Mouse (Mus musculus): ENCODE results near the gene Laptm5.

The Laptm5 gene

GRCm38 (mm10) chr4:130899383-130899781, 13.5 kb upstream of the Laptm5 start:
- peak; percentile 9 for DNase-seq (ENCODE audit: low read depth, low spot score)

- DNase-seq (ENCODE audit: low read depth, low spot score): peak; percentile 86
Measured at GRCm38 (mm10) chr4:130899782-130900427, 13.0 kb upstream of the Laptm5 start.

DNA sequence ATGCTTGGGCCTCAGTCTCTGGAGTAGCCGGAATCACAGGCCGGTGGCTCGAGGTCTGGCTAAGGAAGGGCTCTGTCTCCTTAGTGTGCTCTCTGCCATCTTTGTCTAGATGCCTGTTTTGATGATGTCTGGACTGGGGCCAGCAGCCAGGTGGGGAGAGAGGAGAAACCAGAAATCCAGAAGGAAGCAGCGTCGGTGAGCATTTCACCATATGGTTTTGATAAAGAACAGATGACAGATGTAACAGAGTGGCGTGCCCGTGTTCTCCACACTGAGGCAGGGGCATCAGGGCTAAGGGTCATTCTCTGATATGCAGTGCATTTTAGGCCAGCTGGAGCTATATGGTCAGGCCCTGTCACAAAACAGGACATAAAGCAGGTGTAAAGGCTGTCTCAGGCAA, 12.2 kb upstream of the Laptm5 start:
- no peak for DNase-seq (ENCODE audit: low read depth, low spot score)

GRCm38 (mm10) chr4:130902289-130902781, 10.6 kb upstream of the Laptm5 start:
- DNase-seq (ENCODE audit: low read depth, low spot score): peak; percentile 80

DNA sequence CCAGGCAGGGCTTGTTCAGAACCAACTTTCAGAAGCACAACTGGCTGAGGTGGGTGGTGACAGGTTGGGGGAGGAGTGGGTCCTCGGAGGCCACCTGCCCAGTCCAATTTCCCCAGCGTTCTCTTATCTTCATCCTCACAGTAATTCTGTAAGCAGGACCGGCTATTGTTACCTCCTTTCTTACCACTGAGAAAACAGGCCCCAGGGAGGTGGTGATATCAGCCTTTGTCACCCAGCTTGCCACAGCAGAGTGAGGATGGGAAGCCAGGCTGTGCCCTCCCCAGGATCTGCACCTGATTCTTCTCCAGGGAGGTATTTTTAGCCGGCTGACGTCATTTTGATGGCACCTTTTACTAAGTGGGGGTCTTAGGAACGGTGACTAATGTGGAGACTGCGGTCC, 7.9 kb upstream of the Laptm5 start:
- no peak for DNase-seq (ENCODE audit: low read depth, low spot score)

- DNase-seq (ENCODE audit: low read depth, low spot score): no peak
Measured at GRCm38 (mm10) chr4:130905882-130906281, 7.0 kb upstream of the Laptm5 start.

DNA sequence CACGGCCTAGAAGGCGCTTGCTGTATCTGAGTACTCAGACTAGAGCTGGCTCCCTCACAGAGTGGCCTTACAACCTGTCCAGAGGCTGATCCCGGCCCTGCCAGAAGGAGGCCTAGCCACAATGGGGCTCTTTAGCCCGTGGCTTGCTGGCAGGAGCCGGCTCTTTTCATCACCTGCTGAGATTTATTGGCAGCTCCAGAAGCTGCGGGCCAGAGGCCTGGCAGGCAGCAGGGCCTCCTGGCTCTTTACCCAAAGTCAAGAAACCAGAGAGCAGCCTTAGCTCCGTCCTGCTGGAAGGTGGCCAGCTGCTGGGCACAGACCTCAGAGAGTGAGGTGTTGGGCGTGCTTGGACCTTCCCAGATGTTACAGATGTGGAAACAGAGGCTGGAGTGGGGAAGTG, 6.6 kb upstream of the Laptm5 start:
- DNase-seq (ENCODE audit: low read depth, low spot score): no peak

DNA sequence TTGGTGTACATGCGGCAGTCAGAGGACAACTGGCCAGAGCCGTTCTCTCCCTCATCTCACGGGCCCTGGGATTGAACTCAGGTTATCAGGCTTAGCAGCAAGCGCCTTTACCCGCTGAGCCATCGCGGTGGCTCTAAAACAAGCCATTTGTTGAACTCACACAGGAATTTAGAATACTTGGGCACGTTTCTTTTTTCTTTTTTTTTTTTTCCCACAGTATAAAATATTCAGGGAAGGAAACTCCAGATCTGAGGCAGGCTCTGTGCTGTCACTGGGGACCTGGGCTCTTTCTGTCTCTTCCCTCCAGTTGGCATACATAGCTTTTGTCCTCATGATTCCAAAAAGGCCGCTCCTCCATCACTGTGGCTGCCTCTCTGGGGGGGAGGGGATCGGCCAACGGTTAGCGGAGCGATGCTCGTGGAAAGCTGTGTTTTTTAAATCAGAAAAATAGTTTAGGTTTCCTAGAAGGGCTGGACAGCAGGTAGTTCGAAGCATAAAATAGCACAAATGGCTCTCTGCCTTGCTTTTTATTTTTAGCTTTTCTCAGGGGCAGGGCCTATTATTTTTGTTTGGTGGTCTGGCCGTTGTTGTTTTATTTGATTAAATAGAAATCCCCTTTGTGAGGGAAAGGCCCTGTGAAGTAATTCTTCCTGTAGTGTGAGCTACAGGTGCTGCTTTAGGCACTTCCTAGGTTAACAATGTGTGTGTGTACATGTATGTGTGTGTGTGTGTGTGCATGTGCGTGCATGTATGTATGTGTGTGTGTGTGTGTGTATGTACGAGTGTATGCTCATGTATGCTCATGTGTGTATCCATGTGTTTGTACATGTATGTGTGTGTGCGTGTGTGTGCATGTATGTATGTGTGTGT, 5.5 kb upstream of the Laptm5 start:
- DNase-seq (ENCODE audit: low read depth, low spot score): no peak

DNA sequence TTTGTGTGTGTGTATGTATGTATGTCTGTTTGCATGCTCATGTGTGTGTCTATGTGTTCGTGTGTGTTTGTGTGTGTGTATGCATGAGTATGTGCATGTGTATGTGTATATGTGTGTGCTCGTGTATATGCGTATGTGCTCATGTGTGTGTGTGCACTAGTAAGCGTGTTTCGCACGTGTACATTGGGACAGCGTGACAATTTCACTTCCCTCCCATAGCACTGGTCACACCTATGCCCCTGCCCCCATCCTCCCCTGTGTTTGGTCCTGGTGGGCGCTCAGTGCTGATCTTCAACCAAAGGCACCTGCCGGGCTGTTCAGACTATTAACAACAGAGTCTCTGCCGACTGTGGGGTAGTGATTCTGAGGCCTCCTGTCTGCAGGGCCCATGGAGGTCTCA, 4.8 kb upstream of the Laptm5 start:
- no peak for DNase-seq (ENCODE audit: low read depth, low spot score)

GRCm38 (mm10) chr4:130909167-130909874, 3.6 kb upstream of the Laptm5 start:
- peak; percentile 67 for DNase-seq (ENCODE audit: low read depth, low spot score)

DNA sequence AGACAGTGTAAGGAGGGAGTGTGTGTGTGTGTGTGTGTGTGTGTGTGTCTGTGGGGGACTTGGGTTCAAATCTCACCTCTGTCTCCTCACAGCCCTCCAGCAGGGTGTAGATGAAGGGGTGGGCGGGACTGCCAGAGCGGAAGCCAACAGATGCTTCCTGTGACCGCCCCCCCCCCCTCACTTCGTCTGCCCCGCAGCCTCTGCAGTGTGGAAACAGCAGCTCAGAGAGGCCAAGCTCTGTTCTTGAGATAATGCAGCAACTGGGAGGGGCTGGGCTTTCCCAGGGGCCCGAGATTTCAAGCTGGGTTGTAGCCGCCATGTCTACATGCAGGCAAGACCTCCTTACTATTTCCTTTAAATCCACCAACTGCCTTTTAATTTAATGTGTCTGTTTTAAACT, 2.3 kb upstream of the Laptm5 start:
- DNase-seq (ENCODE audit: low read depth, low spot score): peak; percentile 90

DNA sequence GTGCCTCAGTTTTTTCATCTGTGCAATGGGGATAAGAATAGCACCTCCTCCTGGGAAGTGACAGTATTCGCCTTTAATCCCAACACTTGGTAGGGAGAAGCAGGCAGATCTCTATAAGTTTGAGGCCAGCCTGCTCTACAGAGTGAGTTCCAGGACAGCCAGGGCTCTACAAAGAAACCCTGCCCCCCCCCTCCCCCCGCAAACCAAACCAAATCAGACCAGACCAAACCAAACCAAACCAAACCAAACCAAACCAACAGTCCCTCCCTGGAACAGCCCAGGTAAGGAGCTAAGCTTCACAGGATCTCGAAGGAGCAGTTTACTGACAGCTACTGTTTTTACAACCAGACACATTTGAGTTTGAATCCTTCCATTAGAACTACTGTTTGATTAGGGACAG, 299 bp upstream of the Laptm5 start:
- no peak for DNase-seq (ENCODE audit: low read depth, low spot score)

GRCm38 (mm10) chr4:130913511-130913910, 586 bp downstream of the Laptm5 start:
- no peak for DNase-seq (ENCODE audit: low read depth, low spot score)

- peak; percentile 95 for DNase-seq (ENCODE audit: low read depth, low spot score)
Measured at GRCm38 (mm10) chr4:130914011-130914410, 1.1 kb downstream of the Laptm5 start.

DNA sequence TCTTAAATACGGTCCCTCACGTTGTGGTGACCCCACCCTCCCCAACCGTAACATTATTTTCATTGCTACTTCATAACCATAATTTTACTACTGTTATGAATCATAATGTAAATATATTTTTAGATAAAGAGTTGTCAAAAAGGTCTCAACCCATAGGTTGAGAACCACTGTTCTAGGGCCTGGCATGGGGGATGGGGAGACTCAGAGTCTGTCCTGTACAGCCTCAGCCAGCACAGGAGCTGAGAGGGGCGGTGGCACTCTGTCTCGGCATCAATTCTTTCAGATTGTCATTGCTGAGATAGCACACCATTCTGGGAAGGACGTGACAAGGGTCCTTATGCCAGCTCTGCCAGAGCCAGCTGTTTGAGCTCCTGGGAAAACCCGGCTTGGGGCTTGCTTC, 1.6 kb downstream of the Laptm5 start:
- DNase-seq (ENCODE audit: low read depth, low spot score): no peak

DNA sequence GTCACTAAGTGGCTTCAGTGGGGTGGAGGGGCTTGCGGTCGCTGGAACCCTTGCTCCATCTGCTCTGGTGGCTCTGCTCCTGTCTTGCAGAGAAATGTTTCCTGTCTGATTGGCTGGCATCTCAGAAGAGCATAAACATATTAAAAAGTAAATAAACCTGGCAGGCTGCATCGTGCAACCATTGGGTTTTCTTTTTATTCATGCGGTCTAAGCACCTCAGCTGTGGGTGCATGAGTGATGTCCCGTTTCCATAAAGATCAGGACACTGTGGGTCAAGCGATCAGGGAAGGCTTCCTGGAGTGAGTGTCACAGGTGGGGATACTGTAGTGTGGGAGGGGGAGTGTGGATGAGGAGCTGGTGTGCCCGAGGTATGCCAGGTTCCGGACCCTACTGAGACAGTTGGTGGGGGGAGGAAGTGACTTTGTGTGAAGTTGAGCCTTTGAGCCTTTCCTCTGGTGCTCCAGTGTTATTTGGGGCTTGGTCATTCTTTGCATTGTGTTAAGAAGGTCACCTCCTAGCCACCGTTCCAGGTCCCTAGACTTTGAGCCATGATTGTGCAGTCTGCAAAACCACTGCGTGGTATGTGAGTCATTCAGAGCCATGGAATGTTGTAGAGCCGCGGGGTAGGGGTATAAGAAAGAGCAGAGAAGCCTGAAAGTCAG, 2.2 kb downstream of the Laptm5 start:
- DNase-seq (ENCODE audit: low read depth, low spot score): no peak

GRCm38 (mm10) chr4:130915668-130916035, 2.7 kb downstream of the Laptm5 start:
- DNase-seq (ENCODE audit: low read depth, low spot score): no peak

DNA sequence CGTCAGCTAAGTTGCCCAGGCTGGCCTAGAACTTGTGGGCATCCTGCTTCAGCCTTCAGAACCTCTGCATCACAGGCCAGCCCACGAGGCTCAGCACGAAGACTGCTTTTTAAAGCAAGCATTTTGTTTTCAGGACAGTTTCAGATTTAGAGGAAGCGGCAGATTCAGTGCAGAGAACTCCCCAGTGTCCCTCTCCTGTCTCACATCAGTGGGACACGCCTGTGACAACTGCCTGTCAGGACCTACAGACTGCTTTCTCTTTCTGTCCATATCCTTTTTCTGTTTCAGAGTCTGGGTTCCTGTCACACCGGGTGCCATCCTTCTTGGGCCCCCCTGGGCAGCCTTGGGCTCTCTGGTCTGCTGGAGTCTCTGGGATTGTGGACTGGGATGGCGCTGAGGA, 3.7 kb downstream of the Laptm5 start:
- DNase-seq (ENCODE audit: low read depth, low spot score): peak; percentile 46

- no peak for DNase-seq (ENCODE audit: low read depth, low spot score)
Measured at GRCm38 (mm10) chr4:130917564-130917963, 4.6 kb downstream of the Laptm5 start.

GRCm38 (mm10) chr4:130918805-130919749, 6.2 kb downstream of the Laptm5 start:
- DNase-seq (ENCODE audit: low read depth, low spot score): peak; percentile 67

All from CD4-positive helper T cell, adult 2 months (primary cell).